Mouse (Mus musculus): ENCODE results near the gene Fer.

Gene Fer

DNA sequence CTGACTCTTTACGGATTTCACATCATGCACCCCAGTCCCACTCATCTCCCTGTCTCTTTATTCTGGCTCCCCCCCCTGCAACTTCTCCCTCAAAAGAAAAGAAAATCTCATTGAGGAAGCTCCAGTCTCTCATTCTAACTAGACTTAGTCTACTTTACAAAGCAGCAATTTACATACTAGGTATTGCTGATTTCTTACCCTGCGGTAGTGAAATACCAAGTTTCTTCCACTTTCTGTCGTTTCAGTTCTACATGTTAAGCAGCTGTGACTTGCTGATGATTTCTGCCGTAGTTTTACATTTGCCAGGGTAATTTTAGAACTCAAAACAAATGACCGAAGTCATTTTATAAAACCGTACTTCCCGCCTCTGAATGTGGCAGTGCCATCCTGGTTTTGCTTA, 8.9 kb downstream of the Fer start:
- DNase-seq, result no peak

DNA sequence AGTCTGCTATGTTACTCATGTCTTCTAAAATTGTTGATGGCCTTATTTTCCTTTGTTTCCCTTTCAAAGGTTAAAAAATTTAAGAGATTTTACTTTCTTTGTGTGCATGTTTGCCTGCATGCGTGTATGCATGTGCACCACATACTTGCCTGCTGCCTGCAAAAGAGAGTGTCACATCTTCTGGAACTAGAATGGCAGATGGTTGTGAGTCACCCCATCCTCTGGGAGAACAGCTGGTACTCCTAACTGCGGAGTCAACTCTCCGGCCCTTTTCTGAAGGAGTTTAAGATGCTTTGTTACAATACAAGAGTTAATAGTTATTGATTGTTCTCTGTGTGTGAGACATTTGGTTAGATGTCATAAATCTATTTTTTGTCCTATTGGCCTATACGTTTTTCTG, 16.0 kb downstream of the Fer start:
- peak; percentile 86 for DNase-seq

DNA sequence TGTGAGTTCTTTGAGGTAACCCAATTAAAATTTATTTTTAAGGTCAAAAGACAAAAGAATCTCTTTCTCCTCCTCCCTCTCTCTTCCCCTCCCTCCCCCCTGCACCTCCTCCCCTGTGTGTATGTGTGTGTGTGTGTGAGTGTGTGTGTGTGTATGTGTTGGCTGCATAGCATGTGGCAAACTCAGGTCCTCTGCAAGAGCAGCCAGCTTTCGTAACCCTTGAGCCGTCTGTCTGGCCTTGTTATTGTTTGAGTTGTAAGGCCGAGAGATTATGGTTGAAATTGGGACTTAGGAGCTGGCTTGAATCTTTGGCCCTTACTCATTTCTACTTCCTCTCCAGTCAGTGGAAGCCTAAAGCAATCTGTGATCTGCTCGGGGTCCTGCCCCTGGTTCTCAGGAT, 17.1 kb downstream of the Fer start:
- DNase-seq, result peak; percentile 93

DNA sequence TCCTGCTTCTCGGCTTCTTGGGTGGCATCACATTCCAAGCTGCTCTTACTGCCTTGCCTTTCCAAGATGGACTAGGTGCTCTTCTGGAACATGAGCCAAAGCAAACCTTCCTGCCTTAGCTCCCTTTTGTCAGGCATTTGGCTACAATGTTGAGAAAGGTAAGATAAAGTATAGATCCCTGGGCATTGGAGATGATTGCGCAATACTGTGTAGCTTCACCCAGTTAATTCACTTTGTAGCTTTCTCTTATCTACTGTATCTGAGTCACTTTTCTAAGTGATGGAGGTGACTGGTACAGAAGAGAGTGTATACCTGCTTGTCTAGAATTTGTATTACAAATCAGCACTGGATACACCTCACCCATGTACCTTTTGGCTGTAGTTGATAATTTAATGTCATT, 24.1 kb downstream of the Fer start:
- DNase-seq, result peak; percentile 50

DNA sequence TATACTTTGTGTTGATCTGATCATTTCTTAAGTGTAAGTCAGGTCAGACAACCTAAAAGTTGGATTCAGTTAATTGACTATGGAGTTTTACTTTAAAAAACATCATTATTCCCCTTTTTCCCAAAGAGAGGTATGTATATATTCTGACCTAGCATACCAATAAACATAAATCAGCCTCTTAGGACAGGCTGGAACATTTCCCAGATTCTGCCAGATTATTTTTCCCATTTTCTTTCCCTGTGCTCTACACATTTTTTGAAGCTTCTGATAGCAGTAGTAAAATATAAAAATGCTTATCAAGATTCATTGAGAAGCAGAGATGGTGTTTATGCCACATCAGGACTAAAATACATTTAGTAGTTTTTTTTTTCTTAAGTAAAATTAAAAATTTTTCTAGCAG, 27.7 kb downstream of the Fer start:
- DNase-seq, result no peak

DNA sequence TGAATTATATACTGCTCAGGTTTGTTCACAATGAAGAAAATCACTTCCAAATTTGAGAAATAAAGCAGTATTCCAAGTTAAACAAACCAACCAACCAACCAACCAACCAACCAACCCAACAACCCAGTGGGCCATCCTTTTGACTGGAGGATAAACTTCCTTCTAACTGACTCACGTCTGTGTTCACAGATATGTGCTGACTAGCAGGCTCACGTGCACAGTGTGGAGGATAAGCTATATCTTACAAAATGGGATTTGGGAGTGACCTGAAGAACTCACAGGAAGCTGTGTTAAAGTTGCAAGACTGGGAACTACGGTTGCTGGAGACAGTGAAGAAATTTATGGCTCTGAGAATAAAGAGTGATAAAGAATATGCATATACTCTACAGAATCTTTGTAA, 33.0 kb downstream of the Fer start:
- DNase-seq, result peak; percentile 39

DNA sequence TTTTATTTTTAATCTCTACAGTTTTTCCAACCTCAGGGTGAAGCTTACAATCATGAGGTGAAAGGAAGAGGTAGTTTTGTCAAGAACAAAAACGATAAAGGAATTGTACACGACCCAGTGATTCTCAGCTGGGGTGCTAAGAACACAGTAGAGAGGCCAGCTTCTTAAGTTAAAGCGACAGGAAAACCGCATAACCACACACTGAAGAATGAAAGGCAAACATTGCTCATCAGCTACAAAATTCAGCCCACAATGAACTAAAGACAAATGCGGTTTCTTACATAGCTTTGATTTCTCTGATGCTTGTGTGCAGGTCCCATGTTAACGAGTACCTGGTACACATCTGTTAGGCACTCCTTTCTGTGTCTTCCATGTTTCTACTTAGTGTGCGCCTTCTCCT, 34.2 kb downstream of the Fer start:
- peak; percentile 40 for DNase-seq

DNA sequence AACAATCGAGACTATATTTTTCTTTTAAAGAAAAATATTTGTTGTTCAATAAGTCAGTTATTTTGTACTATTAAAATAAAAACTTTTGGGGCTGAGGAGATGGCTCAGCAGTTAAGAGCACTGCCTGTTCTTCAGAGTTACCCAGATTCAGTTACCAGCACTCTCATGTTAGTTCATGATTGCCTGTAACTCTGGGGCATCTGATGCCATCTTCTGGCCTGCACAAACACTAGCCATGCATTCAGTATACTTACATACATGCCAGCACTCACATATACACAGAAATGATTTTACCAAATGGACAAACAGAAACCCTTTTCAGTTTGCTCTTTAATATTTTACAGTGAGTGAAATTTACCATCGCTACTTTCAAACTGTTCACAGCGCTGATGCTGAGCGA, 46.4 kb downstream of the Fer start:
- no peak for DNase-seq

DNA sequence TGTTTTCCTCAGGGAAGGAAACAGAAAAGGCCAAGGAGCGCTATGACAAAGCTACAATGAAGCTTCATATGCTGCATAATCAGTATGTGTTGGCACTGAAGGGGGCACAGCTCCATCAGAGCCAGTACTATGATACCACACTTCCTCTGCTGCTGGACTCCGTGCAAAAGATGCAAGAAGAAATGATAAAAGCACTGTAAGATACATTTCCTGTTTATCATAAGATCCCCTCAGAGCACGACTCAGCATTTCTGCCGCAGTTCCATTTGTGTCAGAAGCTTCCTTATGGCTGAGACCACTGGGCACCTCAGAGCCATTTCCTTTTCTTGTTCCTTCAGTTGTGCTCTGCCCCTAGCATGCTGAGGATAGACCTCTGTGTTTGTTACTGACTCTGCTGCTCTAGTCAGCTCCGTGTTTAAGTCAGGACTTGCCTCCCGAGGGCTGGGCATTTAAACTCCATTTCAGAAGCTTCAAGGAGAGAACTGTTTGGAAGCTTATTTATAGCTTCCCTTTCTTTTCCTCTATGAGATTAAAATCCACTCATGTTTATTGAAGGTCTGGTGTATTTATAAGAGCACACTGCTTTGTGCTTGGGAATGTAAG, 58.8 kb downstream of the Fer start:
- DNase-seq, result peak; percentile 94

DNA sequence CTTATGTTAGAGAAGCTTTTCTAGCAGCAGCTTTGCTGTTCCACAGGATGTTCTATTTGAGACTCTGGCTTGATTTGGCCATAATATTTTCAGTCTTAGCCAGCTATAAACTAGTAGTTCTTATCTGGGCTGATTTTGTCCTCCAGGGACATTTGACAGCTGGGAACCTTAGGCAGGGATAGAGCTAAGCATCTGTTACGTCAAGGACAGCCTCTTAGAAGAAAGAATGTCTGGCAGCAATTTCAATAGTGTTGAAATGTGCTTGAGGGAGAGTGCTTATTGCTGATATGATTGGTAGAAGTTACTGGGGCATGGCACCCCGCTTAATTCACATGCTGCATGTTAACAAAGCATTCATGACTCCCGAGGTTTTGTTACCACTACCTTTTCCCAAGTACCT, 62.7 kb downstream of the Fer start:
- DNase-seq, result peak; percentile 96

DNA sequence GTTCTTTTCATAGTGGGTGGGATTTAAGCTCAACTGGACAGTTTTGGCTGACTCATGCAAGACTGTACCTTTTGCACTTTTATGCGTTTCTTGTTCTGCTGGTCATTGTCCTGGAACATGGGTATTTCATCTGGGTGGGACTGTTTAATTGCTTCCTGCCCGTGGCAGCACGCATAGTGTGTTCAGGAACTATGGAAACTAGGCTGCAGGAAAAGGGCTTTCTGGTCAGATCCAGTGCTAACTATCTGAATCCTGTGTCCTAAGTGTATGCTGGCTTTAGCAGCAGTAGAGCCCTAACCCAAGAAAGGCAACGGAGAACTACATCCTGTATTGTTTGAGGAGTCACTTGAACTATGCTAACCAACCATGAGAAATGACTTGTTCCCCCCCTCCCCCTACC, 67.8 kb downstream of the Fer start:
- peak; percentile 85 for DNase-seq

DNA sequence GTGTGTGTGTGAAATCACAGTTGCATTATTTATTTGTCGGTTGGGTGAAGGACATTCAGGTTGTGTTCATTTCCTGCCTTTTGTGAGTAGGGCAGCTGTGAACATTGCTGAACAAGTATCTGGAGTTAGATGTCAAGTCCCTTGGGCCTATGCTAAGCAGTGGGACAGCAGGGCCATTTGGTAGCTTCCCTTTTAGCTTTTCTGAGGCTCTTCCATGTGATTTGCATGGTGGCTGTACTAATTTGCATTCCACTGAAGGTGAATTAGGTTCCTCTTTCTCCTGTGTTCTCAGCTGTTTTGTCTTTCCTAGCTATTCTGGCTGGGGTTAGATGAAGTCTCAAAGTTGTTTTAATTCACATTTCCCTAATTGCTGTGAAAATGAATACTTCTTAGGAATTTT, 68.7 kb downstream of the Fer start:
- peak; percentile 85 for DNase-seq

DNA sequence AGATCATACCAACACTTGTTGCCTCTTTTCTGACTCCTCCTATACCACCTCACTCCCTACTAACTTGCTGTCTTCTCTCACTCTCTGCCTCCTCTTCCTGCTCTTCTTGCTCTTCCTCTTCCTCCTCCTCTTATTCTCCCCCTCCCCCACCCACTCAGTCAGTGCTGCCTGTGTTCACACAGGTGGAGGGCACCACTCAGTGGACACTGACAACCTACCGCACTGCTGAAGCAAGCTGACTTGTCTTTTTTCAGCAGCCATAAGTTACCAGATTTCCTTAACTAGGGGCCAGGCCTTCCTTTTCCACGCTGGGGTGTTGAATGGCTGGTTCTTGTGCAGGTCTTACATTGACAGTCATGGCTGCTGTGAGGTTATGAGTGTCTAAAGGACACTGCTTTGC, 72.5 kb downstream of the Fer start:
- DNase-seq, result peak; percentile 82

DNA sequence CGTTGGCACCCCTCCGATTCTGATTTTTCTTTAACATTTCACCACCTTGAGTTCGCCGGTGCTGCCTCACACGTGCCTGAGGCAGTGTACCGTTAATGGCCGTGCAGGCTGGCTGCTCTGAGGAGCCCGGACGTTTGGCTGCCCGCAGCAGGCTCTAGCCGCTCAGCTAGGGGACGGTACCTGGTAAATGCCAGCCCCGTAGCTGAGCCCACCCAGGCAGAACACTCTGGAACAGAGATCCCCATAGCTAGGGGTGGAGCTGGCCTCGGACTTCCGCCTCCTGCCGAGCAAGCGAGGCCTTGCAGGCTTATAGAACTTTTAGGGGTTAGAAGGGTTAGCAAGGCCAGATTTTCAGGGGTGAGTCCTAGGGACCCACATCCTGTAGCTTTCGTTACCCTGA, 75.0 kb downstream of the Fer start:
- peak; percentile 79 for DNase-seq

DNA sequence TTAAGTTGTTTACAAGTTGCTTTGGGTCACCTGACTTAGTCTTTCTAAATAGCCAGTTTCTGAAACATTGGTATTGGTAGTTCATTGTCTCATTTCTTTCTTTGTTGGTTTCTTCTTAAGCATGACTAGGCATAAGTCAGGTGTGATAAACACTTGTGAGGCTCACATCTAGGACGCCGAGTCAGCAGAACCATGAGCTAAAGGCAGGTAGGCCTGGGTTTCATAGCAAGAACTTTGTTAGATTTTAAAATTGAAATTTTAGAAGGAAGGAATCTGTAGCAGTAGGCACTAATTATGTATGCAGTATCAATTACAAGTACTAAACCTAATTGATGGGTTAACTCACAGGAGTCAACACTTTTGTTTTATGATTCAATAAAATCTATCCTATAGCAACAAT, 83.9 kb downstream of the Fer start:
- DNase-seq, result no peak

DNA sequence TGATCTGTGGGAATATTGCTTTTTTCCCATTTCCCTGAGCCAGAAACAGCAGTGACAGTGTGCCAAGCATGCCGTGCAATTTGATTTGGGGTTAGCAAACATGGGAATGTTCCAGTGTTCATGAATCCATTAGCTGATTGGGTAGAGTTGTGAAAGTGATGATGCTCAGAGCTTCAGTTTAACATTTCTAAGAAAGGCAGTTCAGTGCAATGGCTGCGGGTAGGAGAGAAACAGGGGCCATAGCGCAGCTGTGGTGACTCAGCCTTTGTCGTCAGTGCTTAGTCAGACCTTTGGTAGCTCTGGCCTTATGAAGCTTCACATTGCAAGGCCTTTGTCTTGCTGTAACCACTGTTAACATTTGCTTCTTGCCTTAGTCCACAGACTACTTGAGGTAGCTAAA, 85.9 kb downstream of the Fer start:
- DNase-seq, result peak; percentile 88

DNA sequence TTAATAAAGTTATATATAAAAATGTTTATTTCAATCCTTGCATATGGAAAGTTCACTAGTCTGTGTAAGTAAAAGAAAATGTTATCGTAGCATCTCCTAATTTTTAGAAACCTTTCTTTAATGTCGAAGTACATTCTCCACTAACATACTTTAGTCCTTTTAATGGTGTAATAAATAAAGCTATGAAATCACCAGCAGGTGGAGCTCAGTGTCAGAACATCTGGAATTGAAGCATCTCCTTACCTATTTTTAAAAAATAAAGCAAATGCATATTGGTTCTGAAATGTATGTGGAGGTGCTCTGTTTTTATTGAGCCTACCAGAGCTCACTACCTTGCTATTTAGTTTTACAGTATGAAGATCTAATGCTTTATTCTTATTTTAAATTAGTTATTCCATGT, 88.6 kb downstream of the Fer start:
- no peak for DNase-seq

DNA sequence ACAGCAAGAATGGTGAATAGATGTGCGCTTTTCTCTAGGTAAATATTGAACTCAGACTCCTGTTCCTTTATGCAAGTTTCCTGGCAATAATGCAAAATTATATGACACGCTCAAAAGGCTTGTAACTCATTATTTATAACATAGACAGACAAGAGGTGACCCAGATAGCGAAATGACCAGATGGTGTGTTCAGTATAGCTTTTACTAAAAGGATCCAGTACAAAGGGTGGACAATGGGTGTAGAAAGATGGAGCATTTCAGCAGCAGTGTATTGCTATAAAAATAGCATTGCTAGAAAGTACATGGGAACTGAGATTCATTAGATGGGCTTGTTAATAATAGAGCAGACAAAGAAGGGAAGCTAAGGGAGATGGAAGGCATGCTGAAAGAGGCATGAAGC, 104.2 kb downstream of the Fer start:
- DNase-seq, result no peak

DNA sequence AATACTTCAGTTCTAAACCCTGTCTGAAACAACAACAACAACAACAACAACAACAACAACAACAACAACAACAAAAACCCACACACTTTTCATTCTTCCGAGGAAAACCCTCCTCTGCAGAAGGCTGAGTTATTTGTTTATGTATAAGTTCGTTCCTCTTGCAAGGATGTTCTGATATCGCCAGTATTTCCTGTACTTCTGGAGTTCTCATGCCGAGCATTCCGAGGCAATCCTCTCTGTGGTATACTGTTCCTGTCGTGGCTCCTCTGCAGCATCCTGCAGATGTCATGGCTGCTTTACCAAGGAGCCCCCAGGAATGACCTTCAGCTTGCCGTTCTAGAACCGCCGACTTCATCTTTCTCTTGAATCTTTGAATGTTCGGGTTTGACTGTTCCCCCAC, 106.6 kb downstream of the Fer start:
- DNase-seq, result no peak

DNA sequence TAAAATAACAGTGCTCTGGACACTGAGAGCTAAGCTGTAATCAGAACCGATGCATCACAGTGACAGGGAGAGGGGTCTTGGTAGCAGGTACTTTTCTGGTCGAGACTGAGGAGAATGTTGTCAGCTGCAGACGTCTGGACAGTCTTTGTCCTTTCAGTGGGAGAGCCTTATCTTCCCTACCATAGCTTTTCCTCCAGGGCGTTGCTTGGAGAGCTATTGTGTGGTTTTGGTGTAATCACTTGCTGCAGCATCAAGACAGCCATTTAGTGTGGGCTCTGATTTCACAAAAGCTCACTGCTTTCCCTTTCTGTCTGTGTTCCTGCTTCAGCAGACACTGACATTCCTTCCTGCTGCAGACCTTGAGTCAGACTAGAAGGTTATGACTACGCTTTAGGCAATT, 107.4 kb downstream of the Fer start:
- peak; percentile 82 for DNase-seq

DNA sequence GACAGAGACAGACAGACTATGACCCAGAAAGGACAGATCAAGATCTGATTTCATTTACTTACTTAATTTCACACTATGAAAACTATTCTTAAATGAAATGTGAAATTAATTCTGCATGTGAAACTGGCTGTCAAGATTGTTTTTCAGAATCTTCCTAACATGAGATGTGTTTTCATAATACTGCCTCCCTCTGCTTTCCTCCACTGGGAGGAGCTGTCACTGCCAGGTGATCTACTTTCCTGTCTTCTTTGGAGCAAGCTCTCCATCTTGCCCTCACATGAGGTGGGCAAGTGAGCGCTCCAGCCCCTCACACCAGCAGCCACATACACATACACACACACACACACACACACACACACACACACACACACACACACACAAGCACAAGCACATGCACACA, 108.1 kb downstream of the Fer start:
- no peak for DNase-seq

DNA sequence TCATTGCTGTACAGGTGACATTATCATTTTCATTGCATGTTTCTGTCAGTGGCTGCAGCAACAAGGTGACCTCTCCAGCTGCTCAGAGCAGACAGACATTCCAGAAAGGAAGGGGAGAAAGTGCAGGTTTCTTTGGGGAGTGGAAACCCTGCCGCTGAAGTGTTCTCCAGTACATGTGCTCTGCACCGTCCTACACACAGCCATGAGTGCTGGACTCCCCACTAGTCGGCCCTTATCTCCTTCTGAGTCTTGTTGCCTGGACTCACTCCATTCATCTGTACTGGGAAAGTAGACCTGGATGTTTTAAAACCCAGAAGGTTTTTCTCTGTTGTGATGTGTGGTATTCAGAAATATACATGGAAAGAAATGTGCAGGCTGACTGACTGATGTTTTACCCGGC, 109.3 kb downstream of the Fer start:
- no peak for DNase-seq

DNA sequence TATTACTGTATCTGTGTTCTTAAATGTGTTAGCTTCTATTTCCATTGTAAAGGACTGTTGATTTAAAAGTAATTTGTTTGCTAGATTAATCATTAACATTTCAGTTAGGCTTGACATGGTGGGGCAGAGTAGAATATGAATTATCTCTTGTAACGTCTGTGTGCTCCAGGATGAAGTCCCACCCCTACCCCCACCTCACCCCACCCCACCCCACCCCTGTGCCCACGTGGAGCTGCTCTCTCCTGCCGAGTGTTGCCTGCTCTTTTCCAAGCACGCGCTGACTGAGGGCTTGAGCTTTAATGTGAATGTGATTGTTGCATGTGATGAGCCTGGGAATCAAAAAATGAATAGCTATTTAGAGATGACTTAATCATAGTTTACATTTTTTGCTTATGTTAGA, 110.9 kb downstream of the Fer start:
- no peak for DNase-seq

DNA sequence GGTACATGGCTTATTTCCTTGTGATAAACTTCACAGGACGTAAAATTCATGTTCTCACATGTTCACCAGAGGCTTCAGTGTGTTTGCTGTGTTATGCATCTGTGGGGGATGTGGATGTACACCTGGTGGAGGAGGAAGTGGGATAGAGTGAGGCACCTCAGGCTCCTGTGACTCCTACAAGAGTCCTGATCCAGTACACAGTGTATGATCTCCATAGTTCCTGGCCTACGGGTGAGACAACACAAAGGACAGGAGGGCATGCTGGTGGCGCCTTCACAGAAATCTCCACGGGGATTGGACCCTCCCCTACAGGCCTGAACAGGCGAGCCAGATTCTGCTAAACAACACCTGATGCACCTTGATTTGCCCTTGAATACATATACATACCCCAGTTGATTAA, 111.4 kb downstream of the Fer start:
- DNase-seq, result no peak

DNA sequence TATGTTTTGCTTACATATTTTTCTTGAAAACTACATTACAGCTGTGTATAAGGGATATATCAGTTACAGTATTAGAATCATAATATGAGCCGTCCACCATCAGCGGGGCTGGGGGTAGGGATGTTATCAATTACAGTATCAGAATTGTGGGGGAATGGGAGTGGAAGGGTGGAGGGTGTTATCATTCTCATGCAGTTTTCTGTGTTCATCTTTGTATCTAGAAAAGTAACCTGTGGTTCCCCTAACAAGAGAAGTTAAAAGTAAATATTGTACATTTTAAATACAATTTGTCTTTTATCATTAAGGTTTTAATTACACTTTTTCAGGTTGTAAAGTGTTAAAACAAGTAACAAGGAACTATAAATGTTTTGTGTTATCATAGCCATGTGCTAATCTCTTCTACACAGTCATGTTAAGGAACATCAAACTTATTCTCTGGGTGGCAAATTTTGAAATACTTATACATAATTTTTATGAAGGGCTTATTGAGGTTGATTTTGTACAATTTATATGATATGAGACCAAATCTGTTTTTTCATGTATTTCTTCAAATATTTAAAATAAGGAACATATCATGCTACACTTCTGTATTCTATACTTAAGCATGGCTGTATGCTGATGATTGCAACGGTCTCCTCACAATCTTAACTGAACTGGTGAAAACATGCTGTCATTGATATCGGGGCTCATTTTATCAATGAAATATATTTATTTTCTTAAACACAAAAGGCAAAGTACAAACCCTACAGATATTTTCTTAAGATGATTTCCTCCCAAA, 116.1 kb downstream of the Fer start:
- DNase-seq, result no peak
